Mouse (Mus musculus) liver, adult 2 months (tissue): ENCODE results near the gene Rela. TPM values are rescaled to one million over a fixed set of nuclear protein-coding genes. Genes with fewer than 3 reads are reported as not detected.
A peak's percentile ranks its signal among the peaks of the same experiment; 100 is the strongest.

Experiments used
- DNase-seq: peaks from one replicate; pipeline ENCODE4 v3.0.0-alpha.2; 2011; ENCODE audit warnings: low read depth, low spot score; ENCODE audit errors: extremely low read depth
- H3K27ac ChIP-seq: fragments of 200-500 bp; replicated peaks from 2 replicates; pipeline ENCODE4 v1.5.1; 2012; ENCODE audit warnings: low read depth, mild to moderate bottlenecking, control low read depth, inconsistent platforms, low read length; ENCODE audit not compliant: insufficient read depth
- H3K27me3 ChIP-seq: fragments of 200-500 bp; 2 replicates; pipeline ENCODE4 v1.6.1; 2012; ENCODE audit warnings: mild to moderate bottlenecking, moderate library complexity, low read length, inconsistent platforms; ENCODE audit not compliant: control insufficient read depth, insufficient read depth
- H3K36me3 ChIP-seq: fragments of 200-500 bp; 2 replicates; pipeline ENCODE4 v1.6.1; 2012; ENCODE audit warnings: low read length, inconsistent platforms; ENCODE audit not compliant: control insufficient read depth, insufficient read depth
- H3K4me1 ChIP-seq: fragments of 200-500 bp; 2 replicates; pipeline ENCODE4 v1.6.1; 2011; ENCODE audit warnings: low read length; ENCODE audit not compliant: control insufficient read depth, insufficient read depth
- H3K4me3 ChIP-seq: fragments of 200-500 bp; 2 replicates; pipeline ENCODE4 v1.5.1; 2011; ENCODE audit warnings: low read depth, mild to moderate bottlenecking, control low read depth, low read length, moderate library complexity; ENCODE audit not compliant: insufficient read depth
- H3K79me2 ChIP-seq: fragments of 200-500 bp; 2 replicates; pipeline ENCODE4 v1.6.1; 2012; ENCODE audit warnings: inconsistent platforms, mild to moderate bottlenecking, low read length, moderate library complexity; ENCODE audit not compliant: control insufficient read depth, insufficient read depth
- H3K9ac ChIP-seq: fragments of 200-500 bp; 2 replicates; pipeline ENCODE4 v1.6.1; 2012; ENCODE audit warnings: low read depth, mild to moderate bottlenecking, control low read depth, inconsistent platforms, low read length
- CTCF ChIP-seq: fragments of 200-500 bp; IDR thresholded peaks from 2 replicates; pipeline ENCODE4 v1.5.1; 2011; ENCODE audit warnings: low read depth, low read length, control low read depth
- POLR2A ChIP-seq: fragments of 200-500 bp; IDR thresholded peaks from 2 replicates; pipeline ENCODE4 v1.6.1; 2011; ENCODE audit warnings: low read length, control low read depth; ENCODE audit not compliant: insufficient read depth; ENCODE audit errors: extremely low read depth
- WGBS: fragments of 180-500 bp; shearing (Covaris S2); methylation state at CpG from one replicate; pipeline ENCODE4 v1.1.7; 2018; 5-methylcytosine and 5-hydroxymethylcytosine counted together
- polyA plus RNA-seq: library from polyadenylated mRNA; depleted of rRNA; stranded (reverse); fragments of >200 nt; gene quantifications from 2 replicates; pipeline ENCODE4 v1.2.3, GENCODE M21; 2012; rRNA removed
- total RNA-seq: library from RNA; depleted of rRNA; stranded (reverse); fragments of >200 nt; gene quantifications from 2 replicates; pipeline ENCODE4 v1.2.3, GENCODE M21; 2014; rRNA removed

Gene Rela
- total and polyA plus RNA-seq, 2 experiments = 7.6 to 65.7 TPM

DNA sequence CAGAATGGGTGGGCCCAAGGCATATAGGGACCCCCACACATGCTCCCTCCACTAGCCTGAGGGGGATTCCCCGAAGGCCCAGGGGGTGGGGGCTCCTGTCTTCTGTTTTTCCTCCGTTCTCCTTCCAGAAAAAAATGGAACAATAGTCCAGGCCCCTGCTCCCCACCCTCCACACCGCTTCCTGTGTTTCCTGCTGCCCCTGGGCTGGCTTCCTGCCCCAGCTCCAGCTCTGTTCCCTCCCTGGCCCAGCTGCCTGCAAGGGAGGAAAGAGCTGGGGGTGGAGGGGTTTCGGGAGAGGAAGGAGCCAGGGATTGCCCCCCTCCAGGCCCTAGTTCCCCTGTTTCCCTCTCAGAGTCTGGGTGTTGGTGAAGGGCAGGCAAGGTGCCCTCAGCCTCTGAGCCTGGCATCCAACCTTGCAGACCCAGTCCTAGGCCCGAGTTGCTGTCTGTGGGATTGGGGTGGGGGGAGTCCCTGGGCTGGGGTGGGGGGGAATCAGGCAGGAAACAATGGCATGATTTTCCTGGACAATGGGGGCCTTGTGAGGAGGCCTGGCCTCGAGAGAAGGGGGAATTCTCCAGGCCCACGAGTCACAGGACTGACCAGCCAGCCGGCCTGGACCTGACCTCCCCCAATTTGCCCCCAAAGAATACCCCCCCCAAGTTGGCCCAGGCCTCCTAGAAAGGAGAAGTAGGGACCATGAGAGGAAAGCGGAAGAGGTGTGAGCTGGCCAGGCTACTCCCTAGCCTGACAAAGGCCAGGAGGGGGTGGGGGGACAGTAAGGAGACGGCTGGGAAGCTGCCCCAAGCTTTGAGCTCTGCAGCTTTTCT, 55.0 kb downstream of the Rela start:
- H3K79me2 ChIP-seq = peaks cover 23% of the 10 kb centered on the region
- peak overlapping the region; percentile 58 for H3K9ac ChIP-seq
- WGBS = 68% methylated on average over 10 of the region's 10 CpGs
- H3K27me3 ChIP-seq = no peaks in the 10 kb centered on the region
- peaks cover 22% of the 10 kb centered on the region for H3K4me1 ChIP-seq
- DNase-seq = peak; percentile 19
- H3K4me3 ChIP-seq = peak overlapping the region; percentile 50
- TF ChIP-seq POLR2A (no peak), CTCF (no peak)
- H3K36me3 ChIP-seq = peaks cover 19% of the 10 kb centered on the region
- peak overlapping the region; percentile 73 for H3K27ac ChIP-seq

DNA sequence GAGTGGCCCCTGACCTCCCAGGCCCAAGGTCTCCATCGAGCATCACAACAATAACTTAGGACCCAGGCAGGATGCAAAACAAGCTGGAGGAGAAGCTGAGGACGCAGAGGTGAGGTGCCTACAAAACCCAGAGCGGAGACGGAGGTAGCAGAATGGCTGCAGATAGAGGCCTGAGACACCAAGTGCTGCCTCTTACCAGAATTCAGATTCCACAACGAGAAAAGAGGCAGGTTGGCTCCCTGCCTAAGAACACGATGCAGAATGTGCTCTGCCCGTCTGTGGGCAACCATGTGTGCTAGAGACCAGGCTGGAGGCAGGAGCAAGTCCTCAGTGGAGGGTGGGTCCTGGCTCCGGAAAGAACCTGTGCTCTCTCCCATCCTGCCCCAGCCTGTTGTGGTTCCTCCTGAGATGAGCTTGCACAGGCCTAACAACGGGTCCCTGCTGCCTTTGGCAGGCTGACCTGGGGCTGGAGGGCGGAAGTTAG, 55.7 kb downstream of the Rela start:
- Histone ChIP-seq H3K27ac (peak overlapping the region; percentile 73; the same call in 1 of the 2 replicates), H3K79me2 (peaks cover 23% of the 10 kb centered on the region), H3K4me3 (no peak overlapping the region; the same call in 1 of the 2 replicates), H3K4me1 (peaks cover 17% of the 10 kb centered on the region), H3K9ac (no peak overlapping the region), H3K36me3 (peaks cover 25% of the 10 kb centered on the region), H3K27me3 (no peaks in the 10 kb centered on the region)
- DNase-seq = no peak
- no peak for TF ChIP-seq POLR2A
- TF ChIP-seq CTCF = no peak
- 51% methylated on average over 10 of the region's 10 CpGs for WGBS

DNA sequence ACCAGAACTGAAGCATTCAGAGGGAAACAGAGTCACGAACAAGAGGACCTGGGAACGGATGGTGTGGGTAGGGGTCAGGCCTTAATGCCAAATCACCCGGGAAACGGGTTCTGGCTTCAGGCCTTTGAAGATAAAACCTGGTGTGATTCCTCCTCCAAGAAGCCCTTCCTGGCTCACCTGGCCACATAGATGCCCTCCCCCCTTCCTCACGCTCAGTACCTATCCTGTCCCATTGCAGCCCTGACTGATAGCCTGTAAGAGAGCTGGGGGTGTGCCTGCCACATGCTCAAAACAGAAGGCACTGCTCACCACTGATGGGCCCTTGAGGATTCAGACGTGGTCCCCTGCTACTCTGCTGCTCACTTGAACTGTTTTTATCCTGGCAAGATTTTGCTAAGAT, 56.5 kb downstream of the Rela start:
- H3K27me3 ChIP-seq = no peaks in the 10 kb centered on the region
- WGBS = 86% methylated on average over 6 of the region's 6 CpGs
- no peak for DNase-seq
- H3K79me2 ChIP-seq = peaks cover 23% of the 10 kb centered on the region
- H3K4me1 ChIP-seq = peaks cover 17% of the 10 kb centered on the region
- no peak for TF ChIP-seq POLR2A
- TF ChIP-seq CTCF = no peak
- no peak overlapping the region for H3K27ac ChIP-seq
- H3K4me3 ChIP-seq = no peak overlapping the region
- H3K36me3 ChIP-seq = peaks cover 32% of the 10 kb centered on the region
- no peak overlapping the region for H3K9ac ChIP-seq

DNA sequence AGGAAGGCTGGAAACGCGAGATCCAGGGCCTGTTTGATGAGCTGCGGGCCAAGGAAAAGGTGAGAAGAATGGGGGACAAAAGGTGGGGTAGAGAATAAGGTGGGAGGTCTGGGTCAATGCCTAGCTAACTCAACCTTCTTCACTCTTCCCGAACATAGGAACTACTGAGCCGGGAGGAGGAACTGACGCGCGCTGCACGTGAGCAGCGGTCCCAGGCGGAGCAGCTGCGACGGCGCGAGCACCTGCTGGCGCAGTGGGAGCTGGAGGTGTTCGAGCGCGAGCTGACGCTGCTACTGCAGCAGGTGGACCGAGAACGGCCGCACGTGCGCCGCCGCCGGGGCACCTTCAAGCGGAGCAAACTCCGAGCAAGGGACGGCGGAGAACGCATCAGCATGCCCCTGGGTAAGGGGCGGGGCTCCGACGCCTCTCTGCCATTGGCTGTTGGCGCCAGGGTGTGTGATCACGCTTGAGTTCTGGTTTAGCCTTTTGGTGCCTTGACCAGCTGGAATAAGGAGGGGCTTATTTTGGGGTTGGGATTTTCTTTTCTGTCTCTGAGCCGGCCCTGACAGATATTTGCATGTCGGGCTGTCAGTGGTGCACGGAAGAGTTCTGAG, 58.7 kb downstream of the Rela start:
- no peak for DNase-seq
- no peak for TF ChIP-seq CTCF
- no peak for TF ChIP-seq POLR2A
- Histone ChIP-seq H3K36me3 (peaks cover 46% of the 10 kb centered on the region), H3K79me2 (peaks cover 10% of the 10 kb centered on the region), H3K27me3 (no peaks in the 10 kb centered on the region), H3K4me3 (no peak overlapping the region), H3K9ac (no peak overlapping the region), H3K27ac (no peak overlapping the region), H3K4me1 (peaks cover 10% of the 10 kb centered on the region)
- 90% methylated on average over 41 of the region's 41 CpGs for whole genome bisulfite sequencing

Other genes with a start within 250 kb of the Rela start
- gene Sart1, start 248.8 kb upstream of the Rela start, total RNA-seq = 17.5 and 23.2 TPM in 2 replicates
- gene Sart1, start 248.8 kb upstream of the Rela start, polyA plus RNA-seq = 8.3 TPM in 2 replicates
- gene Tsga10ip, start 235.0 kb upstream of the Rela start, total RNA-seq = not detected in 2 replicates
- 0.41 TPM in 1 of 2 replicates, not detected in the other for gene Tsga10ip, start 235.0 kb upstream of the Rela start, polyA plus RNA-seq
- 67.4 and 80.5 TPM in 2 replicates for gene Drap1, start 212.5 kb upstream of the Rela start, total RNA-seq
- 57.1 and 59.2 TPM in 2 replicates for gene Drap1, start 212.5 kb upstream of the Rela start, polyA plus RNA-seq
- 7.8 and 11.5 TPM in 2 replicates for gene AI837181, start 212.3 kb upstream of the Rela start, total RNA-seq
- 34.1 and 36.6 TPM in 2 replicates for gene AI837181, start 212.3 kb upstream of the Rela start, polyA plus RNA-seq
- not detected in 2 replicates for gene Fosl1, start 189.9 kb upstream of the Rela start, total RNA-seq
- gene Fosl1, start 189.9 kb upstream of the Rela start, polyA plus RNA-seq = not detected in 2 replicates
- 2.7 and 3.3 TPM in 2 replicates for gene Ccdc85b, start 179.6 kb upstream of the Rela start, total RNA-seq
- 2.4 and 2.6 TPM in 2 replicates for gene Ccdc85b, start 179.6 kb upstream of the Rela start, polyA plus RNA-seq
- 25.8 and 32.0 TPM in 2 replicates for gene Fibp, start 176.9 kb upstream of the Rela start, total RNA-seq
- 38.5 and 46.6 TPM in 2 replicates for gene Fibp, start 176.9 kb upstream of the Rela start, polyA plus RNA-seq
- gene Ctsw, start 169.0 kb upstream of the Rela start, total RNA-seq = 0.37 and 0.40 TPM in 2 replicates
- 1.1 and 1.5 TPM in 2 replicates for gene Ctsw, start 169.0 kb upstream of the Rela start, polyA plus RNA-seq
- gene Efemp2, start 163.5 kb upstream of the Rela start, total RNA-seq = 4.0 and 4.3 TPM in 2 replicates
- 7.7 and 8.5 TPM in 2 replicates for gene Efemp2, start 163.5 kb upstream of the Rela start, polyA plus RNA-seq
- gene Mus81, start 149.1 kb upstream of the Rela start, total RNA-seq = 8.1 and 10.9 TPM in 2 replicates
- gene Mus81, start 149.1 kb upstream of the Rela start, polyA plus RNA-seq = 21.2 and 22.9 TPM in 2 replicates
- 117 and 122 TPM in 2 replicates for gene Cfl1, start 147.0 kb upstream of the Rela start, total RNA-seq
- gene Cfl1, start 147.0 kb upstream of the Rela start, polyA plus RNA-seq = 177 and 193 TPM in 2 replicates
- 0.83 and 0.87 TPM in 2 replicates for gene 1700020D05Rik, start 133.7 kb upstream of the Rela start, total RNA-seq
- 0.30 and 0.59 TPM in 2 replicates for gene 1700020D05Rik, start 133.7 kb upstream of the Rela start, polyA plus RNA-seq
- 1.6 and 1.8 TPM in 2 replicates for gene Snx32, start 126.9 kb upstream of the Rela start, total RNA-seq
- gene Snx32, start 126.9 kb upstream of the Rela start, polyA plus RNA-seq = 4.1 and 4.5 TPM in 2 replicates
- gene Ovol1, start 76.8 kb upstream of the Rela start, total RNA-seq = not detected in 2 replicates
- 0.12 TPM in 1 of 2 replicates, not detected in the other for gene Ovol1, start 76.8 kb upstream of the Rela start, polyA plus RNA-seq
- 2.7 and 2.8 TPM in 2 replicates for gene Ap5b1, start 69.5 kb upstream of the Rela start, total RNA-seq
- gene Ap5b1, start 69.5 kb upstream of the Rela start, polyA plus RNA-seq = 3.4 and 5.3 TPM in 2 replicates
- 47.9 and 51.4 TPM in 2 replicates for gene Rnaseh2c, start 35.6 kb upstream of the Rela start, total RNA-seq
- 56.3 and 58.0 TPM in 2 replicates for gene Rnaseh2c, start 35.6 kb upstream of the Rela start, polyA plus RNA-seq
- 15.9 and 16.8 TPM in 2 replicates for gene Kat5, start 27.2 kb upstream of the Rela start, total RNA-seq
- 23.0 and 23.6 TPM in 2 replicates for gene Kat5, start 27.2 kb upstream of the Rela start, polyA plus RNA-seq
- gene Sipa1, start 26.2 kb downstream of the Rela start, total RNA-seq = 3.4 and 4.4 TPM in 2 replicates
- gene Sipa1, start 26.2 kb downstream of the Rela start, polyA plus RNA-seq = 11.8 and 17.9 TPM in 2 replicates
- gene Map3k11, start 51.3 kb downstream of the Rela start, total RNA-seq = 10.2 and 16.4 TPM in 2 replicates
- gene Map3k11, start 51.3 kb downstream of the Rela start, polyA plus RNA-seq = 46.2 and 53.6 TPM in 2 replicates
- 7.6 and 14.0 TPM in 2 replicates for gene Pcnx3, start 51.4 kb downstream of the Rela start, total RNA-seq
- gene Pcnx3, start 51.4 kb downstream of the Rela start, polyA plus RNA-seq = 44.8 and 63.8 TPM in 2 replicates
- not detected in 2 replicates for gene Kcnk7, start 66.9 kb downstream of the Rela start, total RNA-seq
- 0.09 TPM in 1 of 2 replicates, not detected in the other for gene Kcnk7, start 66.9 kb downstream of the Rela start, polyA plus RNA-seq
- 5.1 and 5.8 TPM in 2 replicates for gene Ehbp1l1, start 88.8 kb downstream of the Rela start, total RNA-seq
- gene Ehbp1l1, start 88.8 kb downstream of the Rela start, polyA plus RNA-seq = 5.3 and 8.3 TPM in 2 replicates
- gene Fam89b, start 92.2 kb downstream of the Rela start, total RNA-seq = 6.8 and 9.9 TPM in 2 replicates
- gene Fam89b, start 92.2 kb downstream of the Rela start, polyA plus RNA-seq = 51.7 and 56.6 TPM in 2 replicates
- 1.2 and 2.1 TPM in 2 replicates for gene Ltbp3, start 103.4 kb downstream of the Rela start, total RNA-seq
- gene Ltbp3, start 103.4 kb downstream of the Rela start, polyA plus RNA-seq = 3.4 and 3.6 TPM in 2 replicates
- gene Scyl1, start 133.9 kb downstream of the Rela start, total RNA-seq = 28.9 and 35.9 TPM in 2 replicates
- gene Scyl1, start 133.9 kb downstream of the Rela start, polyA plus RNA-seq = 40.9 and 46.6 TPM in 2 replicates
- 5.2 and 5.9 TPM in 2 replicates for gene Frmd8, start 237.8 kb downstream of the Rela start, total RNA-seq
- 10.3 and 14.2 TPM in 2 replicates for gene Frmd8, start 237.8 kb downstream of the Rela start, polyA plus RNA-seq
- 8.6 and 13.0 TPM in 2 replicates for gene Slc25a45, start 240.3 kb downstream of the Rela start, total RNA-seq
- gene Slc25a45, start 240.3 kb downstream of the Rela start, polyA plus RNA-seq = 52.8 and 57.7 TPM in 2 replicates